16 mouse cellular contexts compared by ENCODE assay signal in the genomic region with DNA sequence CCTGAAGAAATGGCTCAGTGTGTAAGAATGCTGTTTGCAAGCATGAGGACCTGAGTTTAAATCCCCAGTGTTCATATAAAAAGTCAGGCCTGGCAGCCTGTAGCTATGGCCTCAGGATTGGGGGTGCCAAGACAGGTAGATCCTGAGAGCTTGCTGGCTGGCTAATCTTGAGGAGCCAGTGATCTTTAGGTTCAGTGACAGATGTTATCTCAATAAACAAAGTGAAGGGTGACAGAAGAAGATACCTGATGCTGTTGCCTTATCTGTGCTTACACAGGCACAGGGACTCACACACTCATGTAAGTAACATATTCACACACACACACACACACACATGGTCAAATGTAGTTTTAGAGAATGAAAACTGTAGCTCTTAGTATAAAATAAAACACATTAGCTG.
"Had no signal": no experiment of that assay in that cellular context is flagged by ENCODE, and none has a peak within 500 bp of the region (broad histone marks: within the 10 kb centered on the region; RNA-seq: fewer than 3 reads in every experiment).

No protein-coding gene starts in this region.

- H3K9ac ChIP-seq: intestine, embryonic 15.5 days; midbrain, embryonic 15.5 days; neural tube, embryonic 12.5 days; stomach, embryonic 15.5 days had no signal

- H3K4me3 ChIP-seq: intestine, embryonic 15.5 days; left cerebral cortex, adult 2 months; limb, embryonic 10.5 days; midbrain, embryonic 15.5 days; neural tube, embryonic 12.5 days; stomach, embryonic 15.5 days had no signal

- H3K36me3 ChIP-seq: intestine, embryonic 15.5 days; limb, embryonic 10.5 days; midbrain, embryonic 15.5 days; neural tube, embryonic 12.5 days; stomach, embryonic 15.5 days had no signal

- DNase-seq: kidney, adult 18-20 months; kidney, postnatal 10 days; kidney, postnatal 4 days; lung, adult 2 months; lung, postnatal 36 days; retina, postnatal 1 day; thymus, adult 2 months; thymus, postnatal 25 days had no signal

- ATAC-seq: intestine, embryonic 15.5 days; lung, postnatal 0 days; midbrain, embryonic 15.5 days had no signal

- H3K9me3 ChIP-seq: intestine, embryonic 15.5 days; limb, embryonic 10.5 days; midbrain, embryonic 15.5 days; neural tube, embryonic 12.5 days; stomach, embryonic 15.5 days had no signal

- H3K27me3 ChIP-seq: intestine, embryonic 15.5 days; midbrain, embryonic 15.5 days; neural tube, embryonic 12.5 days; stomach, embryonic 15.5 days had no signal

- H3K27ac ChIP-seq: intestine, embryonic 15.5 days; left cerebral cortex, adult 2 months; limb, embryonic 10.5 days; midbrain, embryonic 15.5 days; neural tube, embryonic 12.5 days; stomach, embryonic 15.5 days had no signal

- H3K4me1 ChIP-seq: intestine, embryonic 15.5 days; limb, embryonic 10.5 days; midbrain, embryonic 15.5 days; neural tube, embryonic 12.5 days; stomach, embryonic 15.5 days had no signal

- H3K4me2 ChIP-seq: intestine, embryonic 15.5 days; midbrain, embryonic 11.5 days; midbrain, embryonic 15.5 days; neural tube, embryonic 12.5 days; stomach, embryonic 15.5 days had no signal
